23 mouse cellular contexts compared by ENCODE assay signal in genomic region chr7:46533518-46533917, GRCm38 (mm10).
DNase-seq lines count a peak whose midpoint lies in the region; ATAC-seq lines count a peak whose summit lies in the region.
"Had no signal": no experiment of that assay in that cellular context is flagged by ENCODE, and none has a peak within 500 bp of the region (broad histone marks: within the 10 kb centered on the region; RNA-seq: fewer than 3 reads in every experiment).

No protein-coding gene starts in this region.

- H3K27ac ChIP-seq in hindbrain, embryonic 15.5 days (replicated peaks), result peak overlapping the region; percentile 3; the same call in 1 of the 2 replicates
- H3K27ac ChIP-seq in hindbrain, embryonic 12.5 days, result no peak overlapping the region
- H3K27ac ChIP-seq in neural tube, embryonic 13.5 days (replicated peaks), result peak overlapping the region; percentile 49
- no peak overlapping the region for H3K27ac ChIP-seq in forebrain, embryonic 13.5 days
- H3K27ac ChIP-seq: heart, embryonic 13.5 days; kidney, embryonic 15.5 days; lung, embryonic 15.5 days; midbrain, embryonic 12.5 days; stomach, postnatal 0 days had no signal

- peak; percentile 60 for DNase-seq in cerebellum, adult 9-11 months
- DNase-seq in cerebellum, adult 9-10 months, result no peak
- no peak for DNase-seq in neural tube, embryonic 10.5 days (ENCODE audit: extremely low spot score, low spot score)
- DNase-seq in ZHBTc4 (ENCODE audit: low read depth, low spot score), result peak; percentile 30
- DNase-seq: cerebellum, postnatal 36 days; gastrocnemius, postnatal 36 days; heart, adult 18-20 months; kidney, adult 11 months; liver; right cerebral cortex, postnatal 4 days; thymus, adult 18-20 months had no signal

- H3K9ac ChIP-seq in hindbrain, embryonic 15.5 days, result no peak overlapping the region
- no peak overlapping the region for H3K9ac ChIP-seq in hindbrain, embryonic 12.5 days
- H3K9ac ChIP-seq in neural tube, embryonic 13.5 days, result no peak overlapping the region
- no peak overlapping the region for H3K9ac ChIP-seq in forebrain, embryonic 13.5 days
- H3K9ac ChIP-seq: heart, embryonic 13.5 days; kidney, embryonic 15.5 days; lung, embryonic 15.5 days; midbrain, embryonic 12.5 days had no signal

- peaks cover 51% of the 10 kb centered on the region for H3K4me1 ChIP-seq in hindbrain, embryonic 15.5 days (replicated peaks)
- peaks cover 25% of the 10 kb centered on the region for H3K4me1 ChIP-seq in hindbrain, embryonic 12.5 days
- peaks cover 51% of the 10 kb centered on the region for H3K4me1 ChIP-seq in neural tube, embryonic 13.5 days (replicated peaks)
- peaks cover 34% of the 10 kb centered on the region for H3K4me1 ChIP-seq in forebrain, embryonic 13.5 days
- H3K4me1 ChIP-seq: lung, embryonic 15.5 days had no signal

- 76% methylated on average over 11 of the region's 11 CpGs for WGBS in hindbrain, embryonic 15.5 days
- WGBS in hindbrain, embryonic 12.5 days, result 75% methylated on average over 11 of the region's 11 CpGs
- WGBS in neural tube, embryonic 13.5 days, result 80% methylated on average over 11 of the region's 11 CpGs
- WGBS in forebrain, embryonic 13.5 days, result 81% methylated on average over 11 of the region's 11 CpGs

- no peak for ATAC-seq in hindbrain, embryonic 15.5 days (ENCODE audit: low FRiP score, low read depth)
- no peak for ATAC-seq in hindbrain, embryonic 12.5 days (ENCODE audit: low FRiP score)
- ATAC-seq in neural tube, embryonic 13.5 days (ENCODE audit: low read depth), result no peak
- no peak for ATAC-seq in forebrain, embryonic 13.5 days
- ATAC-seq: forebrain, embryonic 14.5 days; inflammation-experienced regulatory T-cells, adult 6 months had no signal

- no peak overlapping the region for H3K4me2 ChIP-seq in hindbrain, embryonic 15.5 days
- H3K4me2 ChIP-seq in hindbrain, embryonic 12.5 days (replicated peaks), result no peak overlapping the region
- H3K4me2 ChIP-seq in neural tube, embryonic 13.5 days, result no peak overlapping the region
- H3K4me2 ChIP-seq in forebrain, embryonic 13.5 days, result no peak overlapping the region
- H3K4me2 ChIP-seq: heart, embryonic 13.5 days; kidney, embryonic 15.5 days; lung, embryonic 15.5 days; midbrain, embryonic 12.5 days had no signal

- H3K36me3 ChIP-seq in hindbrain, embryonic 15.5 days, result no peaks in the 10 kb centered on the region
- no peaks in the 10 kb centered on the region for H3K36me3 ChIP-seq in hindbrain, embryonic 12.5 days
- H3K36me3 ChIP-seq in neural tube, embryonic 13.5 days, result no peaks in the 10 kb centered on the region
- H3K36me3 ChIP-seq in forebrain, embryonic 13.5 days (ENCODE audit: poor library complexity, severe bottlenecking), result no peaks in the 10 kb centered on the region
- H3K36me3 ChIP-seq: heart, embryonic 13.5 days; kidney, embryonic 15.5 days; lung, embryonic 15.5 days; midbrain, embryonic 12.5 days had no signal

- no peaks in the 10 kb centered on the region for H3K27me3 ChIP-seq in hindbrain, embryonic 15.5 days
- H3K27me3 ChIP-seq in hindbrain, embryonic 12.5 days, result no peaks in the 10 kb centered on the region
- no peaks in the 10 kb centered on the region for H3K27me3 ChIP-seq in neural tube, embryonic 13.5 days
- H3K27me3 ChIP-seq in forebrain, embryonic 13.5 days, result no peaks in the 10 kb centered on the region
- H3K27me3 ChIP-seq: heart, embryonic 13.5 days; kidney, embryonic 15.5 days; lung, embryonic 15.5 days; midbrain, embryonic 12.5 days had no signal

- no peak overlapping the region for H3K4me3 ChIP-seq in hindbrain, embryonic 15.5 days
- H3K4me3 ChIP-seq in hindbrain, embryonic 12.5 days, result no peak overlapping the region
- H3K4me3 ChIP-seq in neural tube, embryonic 13.5 days, result no peak overlapping the region
- no peak overlapping the region for H3K4me3 ChIP-seq in forebrain, embryonic 13.5 days
- H3K4me3 ChIP-seq: heart, embryonic 13.5 days; kidney, embryonic 15.5 days; lung, embryonic 15.5 days; midbrain, embryonic 12.5 days; myocyte had no signal

- H3K9me3 ChIP-seq in hindbrain, embryonic 15.5 days, result no peaks in the 10 kb centered on the region
- no peaks in the 10 kb centered on the region for H3K9me3 ChIP-seq in hindbrain, embryonic 12.5 days (replicated peaks)
- H3K9me3 ChIP-seq in neural tube, embryonic 13.5 days, result no peaks in the 10 kb centered on the region
- no peaks in the 10 kb centered on the region for H3K9me3 ChIP-seq in forebrain, embryonic 13.5 days (replicated peaks)
- H3K9me3 ChIP-seq: heart, embryonic 13.5 days; kidney, embryonic 15.5 days; lung, embryonic 15.5 days; midbrain, embryonic 12.5 days had no signal

Comparison
In these comparisons a context has a peak if more than half of its experiments do, and no peak if none do; other contexts are left out.
1. DNase-seq: peak in cerebellum, adult 9-11 months (single experiment) and ZHBTc4 (single experiment); none in cerebellum, adult 9-10 months (single experiment) and neural tube, embryonic 10.5 days (single experiment).
2. H3K27ac ChIP-seq: peak in hindbrain, embryonic 15.5 days (single experiment) and neural tube, embryonic 13.5 days (single experiment); none in hindbrain, embryonic 12.5 days (single experiment) and forebrain, embryonic 13.5 days (single experiment).